Mouse (Mus musculus) lung, embryonic 14.5 days (tissue): ENCODE measurements around the gene Ypel3. TPM values are rescaled to one million over a fixed set of nuclear protein-coding genes. Genes with fewer than 3 reads are reported as not detected.

Experiments used
- ATAC-seq: fragments of 200-750 bp; cut with Nextera tagmentation; 2 replicates; pipeline ENCODE4 v1.8.0; 2017; ENCODE audit warnings: mild to moderate bottlenecking, moderate TSS enrichment, moderate library complexity; ENCODE audit not compliant: insufficient read depth
- DNase-seq: peaks from one replicate; pipeline ENCODE4 v3.0.0-alpha.2; 2015
- H3K27ac ChIP-seq: fragments of 300-500 bp; sonication (generic); 2 replicates; pipeline ENCODE4 v1.5.1; 2014; ENCODE audit warnings: low read depth, mild to moderate bottlenecking, moderate library complexity
- H3K27me3 ChIP-seq: fragments of 300-500 bp; sonication (generic); 2 replicates; pipeline ENCODE4 v1.6.1; 2014; ENCODE audit warnings: low read length, control low read depth; ENCODE audit not compliant: insufficient read depth
- H3K36me3 ChIP-seq: fragments of 300-500 bp; sonication (generic); 2 replicates; pipeline ENCODE4 v1.6.1; 2014; ENCODE audit warnings: control low read depth; ENCODE audit not compliant: insufficient read depth
- H3K4me1 ChIP-seq: fragments of 300-500 bp; sonication (generic); 2 replicates; pipeline ENCODE4 v1.6.1; 2014; ENCODE audit warnings: antibody characterized with exemption, control low read depth; ENCODE audit not compliant: insufficient read depth
- H3K4me2 ChIP-seq: fragments of 300-500 bp; sonication (generic); 2 replicates; pipeline ENCODE4 v1.6.1; 2014; ENCODE audit warnings: mild to moderate bottlenecking
- H3K4me3 ChIP-seq: fragments of 300-500 bp; sonication (generic); 2 replicates; pipeline ENCODE4 v1.5.1; 2014; ENCODE audit warnings: low read depth, low read length
- H3K9ac ChIP-seq: fragments of 300-500 bp; sonication (generic); 2 replicates; pipeline ENCODE4 v1.6.1; 2014
- H3K9me3 ChIP-seq: fragments of 300-500 bp; sonication (generic); 2 replicates; pipeline ENCODE4 v1.6.1; 2016; ENCODE audit warnings: low read depth, low read length, control low read depth
- CTCF ChIP-seq: IDR thresholded peaks from 2 replicates; pipeline ENCODE4 v1.5.1; 2016; ENCODE audit warnings: antibody characterized with exemption, low read depth
- WGBS: fragments of 180-500 bp; shearing (Covaris S2); extraction: QIAGEN DNeasy Blood & Tissue Kit; methylation state at CpG from one replicate; pipeline ENCODE4 v1.1.7; 2014; 5-methylcytosine and 5-hydroxymethylcytosine counted together
- polyA plus RNA-seq: library from polyadenylated mRNA; unstranded; fragments of >200 nt; fragmentation: Nextera tagmentation; extraction: Ambion mirVana; gene quantifications from 2 replicates; pipeline ENCODE4 v1.2.1, GENCODE M21; 2014

Ypel3 gene
- polyA plus RNA-seq, 1 experiment from 2014 or later, result 91.2 TPM

DNA sequence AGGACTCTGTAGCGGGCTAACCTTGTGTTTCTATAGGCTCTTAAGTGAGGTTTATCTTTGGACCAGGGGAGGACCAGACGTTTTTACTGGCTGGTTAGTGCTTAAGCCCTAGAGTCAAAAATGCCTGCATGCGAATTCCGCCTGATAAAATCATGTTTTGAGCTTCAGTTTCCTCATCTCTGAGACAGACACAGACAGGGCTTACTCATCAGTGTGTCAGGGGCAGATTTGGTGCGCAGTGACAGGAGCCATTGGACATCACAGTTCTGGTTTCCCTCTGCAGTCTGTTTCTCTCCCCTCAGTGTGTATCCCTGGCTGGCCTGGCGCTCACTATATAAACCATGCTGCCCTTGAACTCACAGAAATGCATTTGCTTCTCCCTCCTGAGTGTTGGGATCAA, 26.4 kb downstream of the Ypel3 start:
- Histone ChIP-seq H3K4me1 (peaks cover 12% of the 10 kb centered on the region), H3K36me3 (peaks cover 16% of the 10 kb centered on the region; the same call in 1 of the 2 replicates), H3K27ac (no peak overlapping the region), H3K27me3 (no peaks in the 10 kb centered on the region), H3K9ac (no peak overlapping the region), H3K4me3 (no peak overlapping the region), H3K4me2 (no peak overlapping the region), H3K9me3 (no peaks in the 10 kb centered on the region)
- no peak for TF ChIP-seq CTCF
- 82% methylated on average over 6 of the region's 6 CpGs for WGBS
- DNase-seq (no peak), ATAC-seq (no peak)

DNA sequence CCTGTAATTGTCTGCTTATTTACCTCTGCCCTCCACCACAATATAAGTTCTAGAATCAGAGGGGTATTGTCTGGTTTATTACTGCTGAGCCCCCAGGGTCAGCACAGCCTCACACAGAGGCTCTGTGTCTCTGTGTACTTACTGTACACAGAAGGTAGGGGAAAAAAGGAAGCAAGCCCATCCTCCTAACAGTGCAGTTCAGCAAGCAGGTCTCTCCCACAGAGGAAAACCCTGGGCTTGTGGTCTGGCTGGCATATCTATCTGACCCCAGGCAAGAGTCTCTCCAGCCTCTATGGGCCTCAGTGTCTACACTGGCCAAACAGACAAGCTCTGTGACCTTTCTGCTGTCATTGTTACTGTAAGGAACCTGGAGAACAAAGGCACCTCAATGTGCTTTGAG, 27.0 kb downstream of the Ypel3 start:
- no peak for TF ChIP-seq CTCF
- H3K9me3 ChIP-seq, result no peaks in the 10 kb centered on the region
- ATAC-seq (no peak), DNase-seq (no peak)
- H3K9ac ChIP-seq, result no peak overlapping the region
- H3K4me2 ChIP-seq, result no peak overlapping the region
- peaks cover 16% of the 10 kb centered on the region; the same call in 1 of the 2 replicates for H3K36me3 ChIP-seq
- no peak overlapping the region for H3K27ac ChIP-seq
- no peak overlapping the region for H3K4me3 ChIP-seq
- no peaks in the 10 kb centered on the region for H3K27me3 ChIP-seq
- peaks cover 13% of the 10 kb centered on the region for H3K4me1 ChIP-seq

DNA sequence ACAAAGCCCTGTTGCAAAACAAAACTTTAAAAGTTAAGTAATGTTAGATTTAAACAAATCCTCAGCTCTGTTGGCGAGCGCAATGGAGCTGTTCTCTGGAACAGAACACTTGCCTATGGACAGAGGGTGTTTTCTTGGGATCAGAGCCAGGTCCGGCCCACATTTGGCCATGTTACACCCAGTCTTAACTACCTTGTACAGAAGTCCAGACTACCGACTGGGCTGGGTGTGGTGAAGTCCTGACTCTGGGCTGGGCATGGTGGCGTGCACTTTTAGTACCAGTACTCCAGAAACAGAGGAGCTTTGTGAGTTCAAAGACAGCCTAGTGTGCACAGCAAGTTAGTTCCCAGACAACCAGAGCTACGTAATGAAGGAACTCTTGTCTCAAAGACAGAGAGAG, 30.2 kb downstream of the Ypel3 start:
- DNase-seq, result peak; percentile 68
- Histone ChIP-seq H3K27ac (no peak overlapping the region), H3K9ac (peak overlapping the region; percentile 29), H3K4me1 (peaks cover 18% of the 10 kb centered on the region), H3K4me3 (no peak overlapping the region), H3K4me2 (peak overlapping the region; percentile 10), H3K36me3 (peaks cover 16% of the 10 kb centered on the region; the same call in 1 of the 2 replicates), H3K9me3 (no peaks in the 10 kb centered on the region), H3K27me3 (no peaks in the 10 kb centered on the region)
- WGBS, result 59% methylated on average over 6 of the region's 6 CpGs
- no peak for TF ChIP-seq CTCF
- ATAC-seq, result no peak

DNA sequence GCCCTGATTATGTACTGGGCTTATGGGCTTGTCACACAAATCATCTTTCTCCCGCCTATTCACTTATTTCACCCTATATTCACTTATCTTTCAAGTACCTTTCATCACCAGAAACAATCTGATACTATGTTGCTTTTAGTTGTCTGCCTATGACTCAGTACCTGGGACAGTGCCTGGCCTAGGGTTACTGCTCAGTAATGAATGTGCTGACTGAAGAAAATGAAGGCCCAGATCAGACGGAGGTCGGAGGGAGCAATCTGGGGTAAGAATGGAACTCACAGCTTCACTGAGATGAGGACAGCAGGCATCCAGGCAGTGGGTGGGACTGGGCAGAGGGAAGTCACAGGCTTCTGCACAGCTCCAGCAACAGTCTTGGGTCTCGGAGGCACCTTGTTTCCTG, 30.6 kb downstream of the Ypel3 start:
- peaks cover 16% of the 10 kb centered on the region; the same call in 1 of the 2 replicates for H3K36me3 ChIP-seq
- peaks cover 18% of the 10 kb centered on the region for H3K4me1 ChIP-seq
- peak overlapping the region; percentile 73 for H3K4me3 ChIP-seq
- ATAC-seq, result no peak
- no peak overlapping the region for H3K27ac ChIP-seq
- no peaks in the 10 kb centered on the region for H3K9me3 ChIP-seq
- WGBS, result 54% methylated on average over 4 of the region's 4 CpGs
- DNase-seq, result no peak
- H3K4me2 ChIP-seq, result peak overlapping the region; percentile 92
- TF ChIP-seq CTCF, result no peak
- no peaks in the 10 kb centered on the region for H3K27me3 ChIP-seq
- peak overlapping the region; percentile 72 for H3K9ac ChIP-seq

DNA sequence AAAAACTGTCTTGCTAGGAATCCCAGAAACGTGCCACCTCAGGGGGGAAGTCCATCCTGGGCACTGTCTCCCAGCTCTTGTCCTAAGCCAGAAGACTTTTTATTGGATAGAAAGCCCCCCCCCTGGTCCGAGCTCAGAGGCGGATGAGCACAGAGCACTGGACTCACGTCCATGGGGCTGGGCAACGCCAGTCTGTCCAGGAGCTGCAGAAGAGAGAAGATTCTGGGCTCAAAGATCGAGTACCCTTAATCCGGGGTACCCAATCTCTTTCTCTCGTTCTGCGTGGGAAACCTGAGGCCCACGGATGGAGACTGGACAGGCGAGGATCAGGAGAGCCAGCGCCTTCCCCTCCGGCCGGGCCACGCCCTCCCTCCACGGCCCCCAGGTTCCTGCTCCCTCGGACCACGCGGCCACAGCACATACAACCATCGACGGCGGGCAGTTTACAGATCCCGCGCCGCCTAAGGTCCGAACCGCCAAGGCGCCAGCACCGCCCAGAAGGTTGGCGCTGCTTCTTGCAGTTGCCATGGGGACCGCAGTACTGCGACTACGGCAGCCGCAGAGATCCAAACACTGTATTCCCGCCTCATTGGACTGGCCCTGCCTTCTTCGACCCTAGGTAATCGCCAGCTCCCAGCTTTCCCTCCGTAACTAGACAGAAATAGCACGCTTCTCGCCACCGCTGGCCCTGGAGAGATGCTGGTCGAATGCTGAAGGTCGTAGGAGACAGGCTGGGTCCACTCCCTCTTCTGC, 32.1 kb downstream of the Ypel3 start:
- H3K27me3 ChIP-seq, result no peaks in the 10 kb centered on the region
- peak overlapping the region; percentile 83 for H3K27ac ChIP-seq
- H3K36me3 ChIP-seq, result peaks cover 11% of the 10 kb centered on the region; the same call in 1 of the 2 replicates
- peak overlapping the region; percentile 72 for H3K9ac ChIP-seq
- ATAC-seq (peak; percentile 96), DNase-seq (peak; percentile 97)
- H3K4me2 ChIP-seq, result peak overlapping the region; percentile 92
- H3K4me1 ChIP-seq, result peaks cover 18% of the 10 kb centered on the region
- peak; percentile 21; the same call in 1 of the 2 replicates for TF ChIP-seq CTCF
- WGBS, result under 1% methylated on average over 43 of the region's 43 CpGs
- peak overlapping the region; percentile 73 for H3K4me3 ChIP-seq
- no peaks in the 10 kb centered on the region for H3K9me3 ChIP-seq

DNA sequence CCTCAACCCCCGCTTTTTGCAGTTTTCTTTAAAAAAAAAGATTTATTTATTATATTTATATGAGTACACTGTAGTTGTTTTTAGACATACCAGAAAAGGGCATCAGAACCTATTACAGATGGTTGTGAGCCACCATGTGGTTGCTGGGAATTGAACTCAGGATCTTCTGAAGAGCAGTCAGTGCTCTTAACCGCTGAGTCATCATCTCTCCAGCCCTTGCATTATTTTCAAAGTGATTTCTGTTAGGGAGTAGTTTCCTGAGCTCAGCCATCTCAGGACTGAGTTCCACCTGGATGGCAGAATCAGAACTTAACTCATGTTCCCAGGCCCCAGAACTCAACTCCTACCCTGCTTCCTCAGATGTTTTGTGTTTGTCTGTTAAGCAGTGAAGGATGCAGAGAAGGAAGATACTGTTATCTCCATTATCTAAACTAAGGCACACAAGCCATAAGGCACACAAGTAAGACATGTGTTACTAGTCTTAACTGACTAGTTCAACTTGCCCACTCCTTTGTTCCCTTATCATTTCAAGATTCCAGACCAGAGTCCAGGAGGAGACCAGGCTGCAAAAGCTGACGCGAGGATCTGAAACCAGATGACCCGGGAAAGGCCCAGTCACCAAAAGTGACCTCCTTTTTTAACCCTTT, 33.1 kb downstream of the Ypel3 start:
- Histone ChIP-seq H3K4me1 (peaks cover 18% of the 10 kb centered on the region), H3K4me2 (peak overlapping the region; percentile 92), H3K27ac (peak overlapping the region; percentile 83), H3K9ac (peak overlapping the region; percentile 72), H3K27me3 (no peaks in the 10 kb centered on the region), H3K36me3 (peaks cover 7% of the 10 kb centered on the region; the same call in 1 of the 2 replicates), H3K4me3 (peak overlapping the region; percentile 73; the same call in 1 of the 2 replicates), H3K9me3 (no peaks in the 10 kb centered on the region)
- DNase-seq (no peak), ATAC-seq (no peak)
- TF ChIP-seq CTCF, result no peak
- WGBS, result 46% methylated on average over 5 of the region's 5 CpGs

DNA sequence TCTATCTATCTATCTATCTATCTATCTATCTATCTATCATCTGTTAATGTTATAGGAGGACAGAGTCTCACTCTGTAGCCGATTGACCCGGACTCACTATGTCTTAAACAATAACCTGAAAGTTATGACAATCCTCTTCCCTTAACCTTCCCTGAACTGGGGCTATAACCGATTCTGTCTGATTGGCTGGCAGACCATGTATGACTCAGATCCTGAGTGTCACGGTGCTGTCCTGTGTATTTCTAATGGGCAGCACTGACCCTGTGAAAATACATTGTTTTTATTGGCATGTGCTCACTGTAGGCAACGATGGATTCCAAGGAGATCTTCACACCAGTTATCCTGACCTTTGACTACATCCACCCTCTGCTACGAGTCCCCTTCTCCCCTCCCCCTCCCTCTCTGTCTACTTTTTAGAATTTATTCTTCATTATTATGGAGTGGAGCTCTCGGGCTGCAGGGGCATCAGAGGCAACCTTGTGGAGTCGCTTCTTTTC, 39.0 kb downstream of the Ypel3 start:
- Histone ChIP-seq H3K9ac (no peak overlapping the region), H3K27me3 (no peaks in the 10 kb centered on the region), H3K4me1 (no peaks in the 10 kb centered on the region), H3K36me3 (no peaks in the 10 kb centered on the region), H3K4me2 (no peak overlapping the region), H3K27ac (no peak overlapping the region), H3K9me3 (no peaks in the 10 kb centered on the region), H3K4me3 (no peak overlapping the region)
- no peak for TF ChIP-seq CTCF
- 51% methylated on average over 8 of the region's 8 CpGs for WGBS
- DNase-seq (no peak), ATAC-seq (no peak)
